Mouse (Mus musculus): ENCODE measurements around the gene Cnksr1. TPM values are rescaled to one million over a fixed set of nuclear protein-coding genes. Genes with fewer than 3 reads are reported as not detected.

The Cnksr1 gene
- polyA plus RNA-seq, 2 experiments: 0.06 TPM; not detected in 1

- no peak overlapping the region for H3K27ac ChIP-seq
- no peak overlapping the region for H3K4me3 ChIP-seq (ENCODE audit: insufficient read depth in 1 of 2, low read depth in 2 of 2, low read length in 2 of 2)
- ATAC-seq (ENCODE audit: insufficient read depth) (no peak), DNase-seq (ENCODE audit: low read depth in 3 of 3, low spot score in 3 of 3) (no peak)
- H3K27me3 ChIP-seq (ENCODE audit: control insufficient read depth, insufficient read depth, low read length): no peaks in the 10 kb centered on the region
- H3K9ac ChIP-seq (replicated peaks): no peak overlapping the region
- no peak overlapping the region for H3K4me2 ChIP-seq (ENCODE audit: low read depth)
- TF ChIP-seq CTCF (IDR thresholded peaks at IDR 0.05; ENCODE audit: low read depth) (no peak), EP300 (IDR thresholded peaks at IDR 0.05; ENCODE audit: low read depth) (no peak)
- 72% methylated on average over 19 of the region's 19 CpGs for WGBS (ENCODE audit: insufficient replicate concordance)
- no peaks in the 10 kb centered on the region for H3K9me3 ChIP-seq (ENCODE audit: control insufficient read depth, low read length)
- peaks cover 5 to 10% of the 10 kb centered on the region in 2 experiments; a peak in 3 of 4 replicates for H3K4me1 ChIP-seq (replicated peaks; ENCODE audit: control insufficient read depth in 2 of 2, insufficient read depth in 2 of 2, low read length in 1 of 2)
- H3K36me3 ChIP-seq (replicated peaks; ENCODE audit: control insufficient read depth, insufficient read depth, low read depth): no peaks in the 10 kb centered on the region
These were observed 30.0 kb upstream of the Cnksr1 start for GRCm38 (mm10) chr4:134268102-134268655.

DNA sequence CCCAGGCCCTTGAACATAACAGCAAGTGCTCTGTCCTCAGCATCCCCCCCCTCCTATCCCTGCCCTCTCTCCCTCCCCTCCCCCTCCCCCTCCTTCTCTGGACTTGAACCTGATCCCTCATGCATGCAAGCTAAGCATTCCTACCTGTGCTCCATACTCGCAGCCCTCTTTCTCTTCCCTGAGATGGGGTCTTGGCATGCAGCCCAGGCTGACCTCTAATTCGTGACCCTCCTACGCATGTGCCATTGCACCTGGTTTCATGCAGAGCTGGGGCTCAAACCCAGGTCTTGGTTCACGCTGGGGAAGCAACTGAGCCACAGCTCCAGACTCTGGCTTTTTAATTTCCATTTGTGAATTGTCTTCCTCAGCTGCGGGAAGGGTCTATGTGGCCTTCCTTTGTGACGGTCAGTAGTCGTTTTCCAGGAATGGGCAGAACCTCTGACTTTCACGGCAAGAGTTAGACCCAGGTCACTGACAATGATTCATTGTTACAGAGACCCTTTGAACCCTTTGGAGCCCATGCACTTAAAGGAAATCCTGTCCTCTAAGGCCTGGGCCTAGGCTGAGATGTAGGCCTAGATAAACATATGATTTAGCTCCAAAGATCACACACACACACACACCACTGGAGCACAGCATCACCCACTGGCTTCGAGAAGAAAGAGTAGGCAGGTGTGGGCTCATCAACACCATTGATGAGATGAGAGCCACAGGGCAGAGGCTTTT lies 27.8 kb upstream of the Cnksr1 start:
- Histone ChIP-seq H3K27ac (no peak overlapping the region), H3K4me3 (ENCODE audit: insufficient read depth in 1 of 2, low read depth in 2 of 2, low read length in 2 of 2) (no peak overlapping the region), H3K9ac (replicated peaks) (no peak overlapping the region), H3K4me2 (ENCODE audit: low read depth) (no peak overlapping the region), H3K27me3 (ENCODE audit: control insufficient read depth, insufficient read depth, low read length) (no peaks in the 10 kb centered on the region), H3K4me1 (replicated peaks; ENCODE audit: control insufficient read depth in 2 of 2, insufficient read depth in 2 of 2, low read length in 1 of 2) (no peaks in the 10 kb centered on the region), H3K9me3 (ENCODE audit: control insufficient read depth, low read length) (no peaks in the 10 kb centered on the region), H3K36me3 (replicated peaks; ENCODE audit: control insufficient read depth, insufficient read depth, low read depth) (no peaks in the 10 kb centered on the region)
- no peak for ATAC-seq (ENCODE audit: insufficient read depth)
- TF ChIP-seq CTCF (IDR thresholded peaks at IDR 0.05; ENCODE audit: low read depth) (no peak), EP300 (IDR thresholded peaks at IDR 0.05; ENCODE audit: low read depth) (no peak)
- WGBS (ENCODE audit: insufficient replicate concordance): 46% methylated on average over 9 of the region's 9 CpGs
- no peak for DNase-seq (ENCODE audit: low read depth in 3 of 3, low spot score in 3 of 3)

DNA sequence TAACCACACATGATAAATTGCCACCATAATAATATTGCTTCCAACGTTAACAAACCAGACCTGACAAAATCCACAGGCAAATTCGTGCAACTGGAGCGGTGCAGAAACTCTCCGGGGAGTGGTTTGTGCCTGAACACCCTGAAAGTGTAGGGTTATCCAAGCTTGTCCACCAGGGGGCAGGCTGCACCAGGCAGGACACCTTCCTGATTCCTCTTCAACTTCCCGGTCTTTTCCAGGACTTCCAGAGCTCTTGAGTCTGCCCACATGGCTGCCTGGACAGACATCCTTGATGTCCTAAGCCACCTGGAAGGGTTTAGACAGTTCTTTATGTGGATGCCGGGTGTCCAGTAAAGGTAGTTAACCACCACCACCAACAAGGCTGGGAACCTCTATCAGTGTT lies 25.0 kb upstream of the Cnksr1 start:
- no peaks in the 10 kb centered on the region for H3K4me1 ChIP-seq (replicated peaks; ENCODE audit: control insufficient read depth in 2 of 2, insufficient read depth in 2 of 2, low read length in 1 of 2)
- ATAC-seq (ENCODE audit: insufficient read depth) (no peak), DNase-seq (ENCODE audit: low read depth in 3 of 3, low spot score in 3 of 3) (no peak)
- no peak overlapping the region for H3K27ac ChIP-seq
- no peak overlapping the region for H3K9ac ChIP-seq (replicated peaks)
- no peak overlapping the region for H3K4me2 ChIP-seq (ENCODE audit: low read depth)
- no peaks in the 10 kb centered on the region for H3K36me3 ChIP-seq (replicated peaks; ENCODE audit: control insufficient read depth, insufficient read depth, low read depth)
- H3K4me3 ChIP-seq (ENCODE audit: insufficient read depth in 1 of 2, low read depth in 2 of 2, low read length in 2 of 2): no peak overlapping the region
- TF ChIP-seq CTCF (IDR thresholded peaks at IDR 0.05; ENCODE audit: low read depth) (peak; percentile 93), EP300 (IDR thresholded peaks at IDR 0.05; ENCODE audit: low read depth) (no peak)
- H3K27me3 ChIP-seq (ENCODE audit: control insufficient read depth, insufficient read depth, low read length): no peaks in the 10 kb centered on the region
- no peaks in the 10 kb centered on the region for H3K9me3 ChIP-seq (ENCODE audit: control insufficient read depth, low read length)
- 28% methylated on average over 6 of the region's 6 CpGs for WGBS (ENCODE audit: insufficient replicate concordance)

DNA sequence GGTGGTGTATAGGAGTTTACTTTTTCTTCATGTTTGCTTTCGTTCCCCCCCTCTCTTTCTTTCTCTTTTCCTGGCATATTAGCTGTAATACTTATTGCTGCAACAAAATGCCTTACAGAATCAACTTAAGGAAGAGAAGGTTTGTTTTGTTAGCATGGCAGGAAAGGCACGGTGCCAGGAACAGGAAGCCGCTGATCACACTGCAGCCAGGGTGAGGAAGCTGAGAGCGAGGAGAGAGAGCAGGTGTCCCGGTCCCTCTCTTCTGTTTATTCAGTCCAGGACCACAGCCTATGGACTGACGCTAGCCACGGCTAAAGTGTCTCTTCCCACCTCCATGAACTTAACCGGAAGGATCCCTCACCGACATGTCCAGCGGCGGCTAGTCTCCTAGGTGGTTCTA lies 20.2 kb upstream of the Cnksr1 start:
- DNase-seq (ENCODE audit: low read depth in 3 of 3, low spot score in 3 of 3): no peak
- no peak overlapping the region for H3K4me3 ChIP-seq (ENCODE audit: insufficient read depth in 1 of 2, low read depth in 2 of 2, low read length in 2 of 2)
- H3K4me2 ChIP-seq (ENCODE audit: low read depth): no peak overlapping the region
- no peaks in the 10 kb centered on the region for H3K36me3 ChIP-seq (replicated peaks; ENCODE audit: control insufficient read depth, insufficient read depth, low read depth)
- no peak for TF ChIP-seq CTCF (IDR thresholded peaks at IDR 0.05; ENCODE audit: low read depth)
- no peak for TF ChIP-seq EP300 (IDR thresholded peaks at IDR 0.05; ENCODE audit: low read depth)
- no peak overlapping the region for H3K27ac ChIP-seq
- peaks cover 0 to 15% of the 10 kb centered on the region in 2 experiments; a peak in 2 of 4 replicates for H3K4me1 ChIP-seq (replicated peaks; ENCODE audit: control insufficient read depth in 2 of 2, insufficient read depth in 2 of 2, low read length in 1 of 2)
- WGBS (ENCODE audit: insufficient replicate concordance): 34% methylated on average over 11 of the region's 11 CpGs
- no peak for ATAC-seq (ENCODE audit: insufficient read depth)
- H3K27me3 ChIP-seq (ENCODE audit: control insufficient read depth, insufficient read depth, low read length): peaks cover 28% of the 10 kb centered on the region
- no peak overlapping the region for H3K9ac ChIP-seq (replicated peaks)
- H3K9me3 ChIP-seq (ENCODE audit: control insufficient read depth, low read length): no peaks in the 10 kb centered on the region

DNA sequence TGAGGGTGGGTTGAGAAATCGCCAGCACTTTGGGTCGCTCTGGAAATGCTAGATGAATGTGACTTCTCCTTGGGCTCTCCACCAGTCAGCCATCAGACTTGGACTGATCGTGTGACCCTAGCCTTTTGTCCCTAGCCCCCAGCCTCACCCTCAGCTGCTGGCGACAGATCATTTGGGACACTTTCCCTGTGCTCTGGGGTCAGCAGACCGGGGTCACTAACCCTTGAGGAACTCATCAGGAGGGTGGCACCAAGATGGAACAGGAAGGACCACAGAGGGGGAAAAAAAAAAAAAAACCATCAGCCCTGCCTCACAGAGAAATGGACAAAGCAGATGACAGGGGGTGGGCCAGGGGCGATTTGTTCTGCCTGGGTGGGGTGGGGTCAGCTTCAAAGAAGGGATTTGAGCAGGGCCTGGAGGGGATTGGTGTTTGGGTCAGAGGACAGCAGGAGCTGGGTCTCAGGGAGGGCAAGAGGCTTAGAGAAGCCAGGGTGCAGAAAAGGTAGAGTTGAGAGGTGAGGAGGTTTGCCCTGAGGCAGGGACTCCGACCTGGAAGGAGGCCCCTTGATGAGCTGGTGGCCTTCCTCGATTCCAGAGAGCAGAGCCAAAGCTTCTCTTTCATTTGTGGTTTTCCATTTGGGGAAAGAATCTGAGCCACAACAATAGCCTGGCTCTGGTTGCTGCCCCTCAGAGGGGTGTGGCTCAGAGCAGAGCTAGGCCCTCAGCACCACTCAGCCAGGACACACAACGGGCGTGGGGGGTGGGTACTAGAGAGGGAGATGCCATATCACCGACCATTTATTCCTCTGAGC lies 19.2 kb upstream of the Cnksr1 start:
- Histone ChIP-seq H3K9me3 (ENCODE audit: control insufficient read depth, low read length) (no peaks in the 10 kb centered on the region), H3K4me3 (ENCODE audit: insufficient read depth in 1 of 2, low read depth in 2 of 2, low read length in 2 of 2) (no peak overlapping the region), H3K36me3 (replicated peaks; ENCODE audit: control insufficient read depth, insufficient read depth, low read depth) (no peaks in the 10 kb centered on the region), H3K27me3 (ENCODE audit: control insufficient read depth, insufficient read depth, low read length) (peaks cover 37% of the 10 kb centered on the region), H3K4me2 (ENCODE audit: low read depth) (no peak overlapping the region), H3K4me1 (replicated peaks; ENCODE audit: control insufficient read depth in 2 of 2, insufficient read depth in 2 of 2, low read length in 1 of 2) (peaks cover 0 to 15% of the 10 kb centered on the region in 2 experiments; a peak in 2 of 4 replicates), H3K27ac (no peak overlapping the region), H3K9ac (replicated peaks) (no peak overlapping the region)
- TF ChIP-seq CTCF (IDR thresholded peaks at IDR 0.05; ENCODE audit: low read depth) (no peak), EP300 (IDR thresholded peaks at IDR 0.05; ENCODE audit: low read depth) (no peak)
- DNase-seq (ENCODE audit: low read depth in 3 of 3, low spot score in 3 of 3): no peak
- WGBS (ENCODE audit: insufficient replicate concordance): 32% methylated on average over 11 of the region's 11 CpGs
- ATAC-seq (ENCODE audit: insufficient read depth): no peak

Data from liver, embryonic 14.5 days (tissue).